Mouse (Mus musculus) cerebellum, postnatal 14 days (tissue): ENCODE data around the gene Snx25.

ENCODE experiments used
- DNase-seq, 2 experiments: peaks; one replicate each; pipeline ENCODE4 v3.0.0; 2021; ENCODE audit warnings: mixed read lengths in 2 of 2

Gene Snx25

GRCm38 (mm10) chr8:46007050-46007672, 144.8 kb downstream of the Snx25 start:
- DNase-seq, result no peak

GRCm38 (mm10) chr8:46005596-46005995, 146.4 kb downstream of the Snx25 start, which contains the start of gene Ankrd37:
Gene Ankrd37, minus strand, starts transcription at chr8:46005707.
- DNase-seq, result no peak

- DNase-seq, result peak; percentile 99 to 100
Observed at GRCm38 (mm10) chr8:45999784-46000705, 151.9 kb downstream of the Snx25 start.

GRCm38 (mm10) chr8:45999138-45999783, 152.7 kb downstream of the Snx25 start, which contains the start of gene Lrp2bp:
Gene Lrp2bp, plus strand, starts transcription at chr8:45999303.
- DNase-seq, result peak; percentile 43 to 55

- no peak for DNase-seq
Observed at GRCm38 (mm10) chr8:45998228-45998627, 153.7 kb downstream of the Snx25 start.

- no peak for DNase-seq
Observed at GRCm38 (mm10) chr8:45995576-45995975, 156.4 kb downstream of the Snx25 start.

GRCm38 (mm10) chr8:45994111-45994510, 157.8 kb downstream of the Snx25 start:
- DNase-seq, result peak in 1 of 2 experiments; percentile 32

- DNase-seq, result no peak
Observed at GRCm38 (mm10) chr8:45990631-45991310, 161.2 kb downstream of the Snx25 start.

- no peak for DNase-seq
Observed at GRCm38 (mm10) chr8:45988189-45988588, 163.8 kb downstream of the Snx25 start.

GRCm38 (mm10) chr8:45986665-45987064, 165.3 kb downstream of the Snx25 start:
- no peak for DNase-seq
